Mouse (Mus musculus): ENCODE measurements around the gene Hoxa7. TPM values are rescaled to one million over a fixed set of nuclear protein-coding genes. Genes with fewer than 3 reads are reported as not detected.

The Hoxa7 gene
- polyA plus RNA-seq, 1 experiment from 2014 or later = 0.28 TPM

DNA sequence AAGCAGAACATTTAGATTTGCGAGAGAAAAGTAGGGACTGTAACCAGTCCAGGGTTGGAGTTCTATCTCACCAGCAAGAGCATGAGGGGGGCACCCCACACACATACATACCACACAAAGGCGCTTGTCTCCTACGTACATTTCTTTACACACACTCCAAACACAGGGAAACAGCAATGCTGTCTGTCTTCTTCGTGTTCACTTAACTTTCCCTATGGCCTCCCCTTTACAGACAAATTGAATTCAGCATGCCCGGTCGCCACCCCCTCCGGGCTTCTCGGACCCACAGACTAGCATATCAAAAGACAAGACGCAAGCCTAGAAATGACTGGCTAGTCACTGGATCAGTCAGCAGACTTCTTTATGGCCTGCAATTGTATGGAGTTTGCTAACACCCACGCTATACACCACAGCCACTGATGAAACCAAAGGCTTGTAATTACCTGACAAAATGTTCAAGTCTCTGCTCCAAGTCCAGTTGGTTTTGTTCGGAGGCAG lies 41.4 kb downstream of the Hoxa7 start:
- 8% methylated on average over 11 of the region's 11 CpGs for WGBS
- Histone ChIP-seq H3K9me3 (ENCODE audit: control insufficient read depth, low read length) (no peaks in the 10 kb centered on the region), H3K36me3 (ENCODE audit: control insufficient read depth, insufficient read depth, low read length) (no peaks in the 10 kb centered on the region), H3K27ac (replicated peaks in 1 of 2; ENCODE audit: control insufficient read depth in 1 of 2, insufficient read depth in 1 of 2, low read depth in 2 of 2, low read length in 2 of 2) (no peak overlapping the region), H3K27me3 (ENCODE audit: control insufficient read depth, insufficient read depth, low read length) (peaks cover 99% of the 10 kb centered on the region), H3K4me3 (ENCODE audit: control insufficient read depth in 1 of 2, insufficient read depth in 1 of 2, low read depth in 1 of 2, low read length in 2 of 2) (no peak overlapping the region), H3K4me2 (ENCODE audit: low read length) (no peak overlapping the region), H3K9ac (ENCODE audit: low read length) (no peak overlapping the region), H3K4me1 (ENCODE audit: control insufficient read depth in 2 of 2, insufficient read depth in 2 of 2, low read length in 2 of 2) (no peaks in the 10 kb centered on the region; a peak in 1 of 4 replicates)
- no peak for ATAC-seq (ENCODE audit: insufficient number of reproducible peaks, insufficient read depth, low FRiP score, low read depth)

DNA sequence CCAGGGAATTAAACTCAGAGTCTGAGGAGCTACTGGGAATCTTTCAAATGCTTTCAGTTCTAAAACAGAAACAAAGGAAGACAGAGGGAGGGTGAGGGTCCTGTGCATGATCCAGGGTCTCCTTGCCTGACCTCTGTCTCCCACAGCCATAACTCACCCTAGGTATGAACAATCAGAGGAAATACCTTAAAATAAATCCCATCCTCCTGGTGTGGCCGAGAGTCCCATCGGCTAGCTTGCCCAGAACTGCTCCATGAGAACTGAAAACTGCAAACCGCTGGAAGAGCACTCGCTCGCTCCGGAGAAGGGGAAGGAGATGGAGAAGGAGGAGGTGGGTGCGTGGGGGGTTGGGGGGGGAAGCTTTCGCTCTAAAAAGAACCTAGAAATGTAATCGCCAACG lies 42.0 kb downstream of the Hoxa7 start:
- ATAC-seq (ENCODE audit: insufficient number of reproducible peaks, insufficient read depth, low FRiP score, low read depth) = no peak
- H3K9me3 ChIP-seq (ENCODE audit: control insufficient read depth, low read length) = no peaks in the 10 kb centered on the region
- no peak overlapping the region; the same call in 1 of the 2 replicates for H3K9ac ChIP-seq (ENCODE audit: low read length)
- H3K27me3 ChIP-seq (ENCODE audit: control insufficient read depth, insufficient read depth, low read length) = peaks cover 99% of the 10 kb centered on the region
- H3K27ac ChIP-seq (replicated peaks in 1 of 2; ENCODE audit: control insufficient read depth in 1 of 2, insufficient read depth in 1 of 2, low read depth in 2 of 2, low read length in 2 of 2) = no peak overlapping the region
- H3K4me1 ChIP-seq (ENCODE audit: control insufficient read depth in 2 of 2, insufficient read depth in 2 of 2, low read length in 2 of 2) = no peaks in the 10 kb centered on the region; a peak in 1 of 4 replicates
- peak overlapping the region; percentile 24; the same call in 1 of the 2 replicates for H3K4me2 ChIP-seq (ENCODE audit: low read length)
- WGBS = 3% methylated on average over 10 of the region's 10 CpGs
- peak overlapping the region in 1 of 2 experiments; percentile 6; a peak in 1 of 4 replicates for H3K4me3 ChIP-seq (ENCODE audit: control insufficient read depth in 1 of 2, insufficient read depth in 1 of 2, low read depth in 1 of 2, low read length in 2 of 2)
- H3K36me3 ChIP-seq (ENCODE audit: control insufficient read depth, insufficient read depth, low read length) = no peaks in the 10 kb centered on the region

DNA sequence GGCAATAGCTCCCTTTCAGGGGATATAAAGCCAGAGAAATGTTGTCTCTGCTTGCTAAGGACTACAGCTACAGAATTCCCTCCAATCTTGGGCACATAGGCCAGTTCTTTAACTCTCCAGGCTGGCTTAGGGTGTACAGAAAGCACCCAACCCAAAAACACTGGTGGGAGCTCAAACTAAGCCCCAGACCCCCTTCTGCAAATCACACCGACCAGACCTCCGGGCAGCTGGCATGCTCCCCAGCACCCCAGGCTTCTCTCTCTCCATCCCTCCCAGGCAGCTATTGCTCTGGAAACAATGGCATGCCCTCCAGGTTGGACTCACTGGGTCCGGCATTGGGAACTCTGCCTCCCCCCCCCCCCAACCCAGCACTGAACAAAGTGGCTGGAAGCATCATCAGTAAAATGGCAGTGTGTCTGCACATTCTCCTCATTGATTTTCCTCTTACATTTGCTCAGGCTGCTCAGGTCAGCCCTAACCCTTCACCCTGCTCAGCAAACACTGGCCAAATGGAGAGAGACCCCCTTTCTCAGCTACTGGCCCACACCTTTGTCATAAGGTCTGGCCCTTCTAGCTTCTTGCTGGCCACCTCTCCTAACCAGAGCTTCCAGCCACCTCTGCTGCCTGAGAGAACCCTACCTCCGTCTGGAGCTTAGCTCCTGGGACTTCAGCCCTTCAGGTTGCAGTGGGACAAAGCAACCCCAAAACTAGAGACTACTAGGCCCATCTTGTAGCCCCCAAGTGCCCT lies 42.6 kb downstream of the Hoxa7 start:
- Histone ChIP-seq H3K4me3 (ENCODE audit: control insufficient read depth in 1 of 2, insufficient read depth in 1 of 2, low read depth in 1 of 2, low read length in 2 of 2) (peak overlapping the region in 1 of 2 experiments; percentile 6; a peak in 1 of 4 replicates), H3K9me3 (ENCODE audit: control insufficient read depth, low read length) (no peaks in the 10 kb centered on the region), H3K4me1 (ENCODE audit: control insufficient read depth in 2 of 2, insufficient read depth in 2 of 2, low read length in 2 of 2) (no peaks in the 10 kb centered on the region; a peak in 1 of 4 replicates), H3K27ac (replicated peaks in 1 of 2; ENCODE audit: control insufficient read depth in 1 of 2, insufficient read depth in 1 of 2, low read depth in 2 of 2, low read length in 2 of 2) (no peak overlapping the region), H3K4me2 (ENCODE audit: low read length) (peak overlapping the region; percentile 24; the same call in 1 of the 2 replicates), H3K36me3 (ENCODE audit: control insufficient read depth, insufficient read depth, low read length) (no peaks in the 10 kb centered on the region), H3K9ac (ENCODE audit: low read length) (no peak overlapping the region; the same call in 1 of the 2 replicates), H3K27me3 (ENCODE audit: control insufficient read depth, insufficient read depth, low read length) (peaks cover 98% of the 10 kb centered on the region)
- 5% methylated on average over 4 of the region's 4 CpGs for WGBS
- ATAC-seq (ENCODE audit: insufficient number of reproducible peaks, insufficient read depth, low FRiP score, low read depth) = no peak

DNA sequence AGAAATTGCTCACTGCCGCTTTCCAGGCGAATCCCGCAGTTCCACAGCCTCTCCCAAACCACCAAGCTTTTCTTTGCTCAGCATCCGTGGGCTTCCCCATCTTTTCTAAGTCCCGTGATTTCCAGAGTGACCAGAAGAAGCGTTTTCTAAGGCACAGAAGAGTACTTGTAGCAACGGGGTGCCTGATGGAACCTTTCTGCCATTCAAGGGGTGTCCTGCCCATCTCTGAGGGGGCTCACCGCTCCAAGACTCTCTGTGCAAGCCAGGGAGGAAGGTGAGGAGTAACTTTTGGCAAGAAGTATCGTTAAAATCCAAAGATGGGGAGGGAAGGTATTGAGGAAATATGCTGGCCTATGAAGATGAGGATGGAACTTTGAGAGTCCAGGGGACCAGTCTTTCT lies 43.8 kb downstream of the Hoxa7 start:
- H3K9me3 ChIP-seq (ENCODE audit: control insufficient read depth, low read length) = no peaks in the 10 kb centered on the region
- no peaks in the 10 kb centered on the region; a peak in 1 of 4 replicates for H3K4me1 ChIP-seq (ENCODE audit: control insufficient read depth in 2 of 2, insufficient read depth in 2 of 2, low read length in 2 of 2)
- H3K27ac ChIP-seq (replicated peaks in 1 of 2; ENCODE audit: control insufficient read depth in 1 of 2, insufficient read depth in 1 of 2, low read depth in 2 of 2, low read length in 2 of 2) = no peak overlapping the region
- H3K9ac ChIP-seq (ENCODE audit: low read length) = peak overlapping the region; percentile 49; the same call in 1 of the 2 replicates
- WGBS = 4% methylated on average over 9 of the region's 9 CpGs
- no peaks in the 10 kb centered on the region for H3K36me3 ChIP-seq (ENCODE audit: control insufficient read depth, insufficient read depth, low read length)
- H3K4me2 ChIP-seq (ENCODE audit: low read length) = peak overlapping the region; percentile 38; the same call in 1 of the 2 replicates
- peaks cover 98% of the 10 kb centered on the region for H3K27me3 ChIP-seq (ENCODE audit: control insufficient read depth, insufficient read depth, low read length)
- ATAC-seq (ENCODE audit: insufficient number of reproducible peaks, insufficient read depth, low FRiP score, low read depth) = no peak
- 0 out of 4 replicates have a peak overlapping the region, but pooled peaks of 1 of the 2 experiments have one; percentile 18 for H3K4me3 ChIP-seq (ENCODE audit: control insufficient read depth in 1 of 2, insufficient read depth in 1 of 2, low read depth in 1 of 2, low read length in 2 of 2)

DNA sequence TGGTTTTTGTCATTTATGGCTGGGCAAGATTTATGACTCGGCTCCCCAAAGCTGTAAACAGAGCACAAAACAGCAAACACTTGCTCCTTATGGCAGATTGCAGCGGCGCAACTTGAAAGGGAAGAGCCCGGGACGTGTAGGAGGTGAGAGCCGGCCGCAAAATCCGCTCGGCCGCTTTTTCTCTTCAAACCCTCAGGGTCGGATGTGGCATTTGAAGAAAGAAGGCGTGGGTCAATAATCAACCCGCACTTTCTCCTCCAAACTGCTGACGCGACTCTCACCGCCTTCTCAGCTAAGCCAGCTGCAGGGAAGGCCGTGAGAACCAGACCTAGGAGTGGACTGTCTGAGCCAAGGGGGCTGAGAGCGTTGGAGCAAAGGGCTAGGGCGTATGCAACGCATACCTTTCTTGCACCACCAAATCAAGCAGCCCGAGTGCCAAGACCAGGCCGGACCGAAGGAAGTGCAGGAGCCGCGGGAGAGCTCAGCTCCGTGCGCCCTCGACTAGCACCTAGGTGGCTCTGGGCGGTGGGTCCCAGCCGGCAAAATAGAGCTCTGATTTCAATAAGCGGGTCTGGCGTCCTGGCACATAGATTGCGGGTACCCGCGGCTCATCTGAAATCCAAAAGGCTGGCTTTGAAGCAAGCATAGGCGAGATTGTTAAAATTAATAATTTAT lies 44.5 kb downstream of the Hoxa7 start, which contains the start of gene 5730596B20Rik:
5730596B20Rik (plus strand) TSS at position 438 of the 675 bp plus-strand sequence.
- peaks cover 0 to 3% of the 10 kb centered on the region in 2 experiments; a peak in 2 of 4 replicates for H3K4me1 ChIP-seq (ENCODE audit: control insufficient read depth in 2 of 2, insufficient read depth in 2 of 2, low read length in 2 of 2)
- H3K4me3 ChIP-seq (ENCODE audit: control insufficient read depth in 1 of 2, insufficient read depth in 1 of 2, low read depth in 1 of 2, low read length in 2 of 2) = peak within 1 kb of the TSS; percentile 19 to 36
- WGBS = 1% methylated on average over 36 of the region's 36 CpGs
- no peaks in the 10 kb centered on the region for H3K36me3 ChIP-seq (ENCODE audit: control insufficient read depth, insufficient read depth, low read length)
- ATAC-seq (ENCODE audit: insufficient number of reproducible peaks, insufficient read depth, low FRiP score, low read depth) = no peak
- peaks cover 98% of the 10 kb centered on the region for H3K27me3 ChIP-seq (ENCODE audit: control insufficient read depth, insufficient read depth, low read length)
- H3K9me3 ChIP-seq (ENCODE audit: control insufficient read depth, low read length) = no peaks in the 10 kb centered on the region
- peak within 1 kb of the TSS; percentile 38 for H3K4me2 ChIP-seq (ENCODE audit: low read length)
- H3K27ac ChIP-seq (replicated peaks in 1 of 2; ENCODE audit: control insufficient read depth in 1 of 2, insufficient read depth in 1 of 2, low read depth in 2 of 2, low read length in 2 of 2) = peak within 1 kb of the TSS; percentile 19 to 31; a peak in 1 of 4 replicates
- H3K9ac ChIP-seq (ENCODE audit: low read length) = peak within 1 kb of the TSS; percentile 49; the same call in 1 of the 2 replicates

DNA sequence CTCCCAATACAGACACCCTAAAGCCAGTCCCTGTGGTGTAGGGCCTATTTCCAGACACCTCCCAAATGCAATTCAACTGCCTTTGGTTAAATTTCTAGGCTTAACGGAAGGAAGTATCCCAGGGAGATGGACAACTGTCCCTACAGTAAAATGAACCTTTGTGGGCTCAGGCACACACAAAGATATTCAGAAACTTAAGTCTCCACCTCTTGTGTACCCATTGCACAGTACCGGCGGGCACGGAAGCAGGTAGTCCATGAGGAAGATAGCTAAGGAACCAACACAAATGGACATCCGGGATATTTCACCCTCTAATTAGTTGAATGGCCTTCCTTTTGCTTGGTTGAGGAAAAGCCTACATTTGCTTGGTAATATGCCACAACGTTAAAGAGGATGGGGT lies 45.3 kb downstream of the Hoxa7 start:
- H3K4me2 ChIP-seq (ENCODE audit: low read length) = peak overlapping the region; percentile 38
- H3K9me3 ChIP-seq (ENCODE audit: control insufficient read depth, low read length) = no peaks in the 10 kb centered on the region
- H3K27ac ChIP-seq (replicated peaks in 1 of 2; ENCODE audit: control insufficient read depth in 1 of 2, insufficient read depth in 1 of 2, low read depth in 2 of 2, low read length in 2 of 2) = peak overlapping the region; percentile 19 to 31; a peak in 1 of 4 replicates
- ATAC-seq (ENCODE audit: insufficient number of reproducible peaks, insufficient read depth, low FRiP score, low read depth) = no peak
- H3K36me3 ChIP-seq (ENCODE audit: control insufficient read depth, insufficient read depth, low read length) = no peaks in the 10 kb centered on the region
- peaks cover 0 to 3% of the 10 kb centered on the region in 2 experiments; a peak in 2 of 4 replicates for H3K4me1 ChIP-seq (ENCODE audit: control insufficient read depth in 2 of 2, insufficient read depth in 2 of 2, low read length in 2 of 2)
- 2% methylated on average over 6 of the region's 6 CpGs for WGBS
- H3K9ac ChIP-seq (ENCODE audit: low read length) = no peak overlapping the region; the same call in 1 of the 2 replicates
- H3K27me3 ChIP-seq (ENCODE audit: control insufficient read depth, insufficient read depth, low read length) = peaks cover 98% of the 10 kb centered on the region
- H3K4me3 ChIP-seq (ENCODE audit: control insufficient read depth in 1 of 2, insufficient read depth in 1 of 2, low read depth in 1 of 2, low read length in 2 of 2) = peak overlapping the region; percentile 19 to 36; a peak in 2 of 4 replicates

DNA sequence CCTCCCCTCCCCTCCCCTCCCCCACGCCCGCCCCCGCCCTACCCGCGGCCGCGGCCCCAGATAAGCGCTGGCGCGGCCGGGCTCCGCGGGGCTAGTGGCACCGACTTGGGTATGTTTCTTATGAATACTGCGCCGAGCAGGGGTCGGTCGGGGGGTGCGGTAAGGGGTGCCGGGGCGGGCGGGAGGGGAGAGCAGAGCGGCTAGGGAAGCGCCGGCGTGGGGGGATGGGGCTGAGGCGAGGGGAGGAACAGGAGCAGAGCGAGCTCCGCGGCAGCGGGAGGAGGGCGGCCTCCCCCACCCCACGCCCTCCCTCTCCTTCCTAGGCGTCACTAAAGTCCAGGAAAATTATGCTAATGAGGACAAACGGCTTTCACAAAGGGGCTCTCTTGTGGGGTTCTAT lies 45.8 kb downstream of the Hoxa7 start:
- Histone ChIP-seq H3K27ac (replicated peaks in 1 of 2; ENCODE audit: control insufficient read depth in 1 of 2, insufficient read depth in 1 of 2, low read depth in 2 of 2, low read length in 2 of 2) (peak overlapping the region in 1 of 2 experiments; percentile 55; a peak in 2 of 4 replicates), H3K36me3 (ENCODE audit: control insufficient read depth, insufficient read depth, low read length) (no peaks in the 10 kb centered on the region), H3K9me3 (ENCODE audit: control insufficient read depth, low read length) (no peaks in the 10 kb centered on the region), H3K4me3 (ENCODE audit: control insufficient read depth in 1 of 2, insufficient read depth in 1 of 2, low read depth in 1 of 2, low read length in 2 of 2) (peak overlapping the region; percentile 19 to 36; a peak in 3 of 4 replicates), H3K4me2 (ENCODE audit: low read length) (peak overlapping the region; percentile 38; the same call in 1 of the 2 replicates), H3K27me3 (ENCODE audit: control insufficient read depth, insufficient read depth, low read length) (peaks cover 98% of the 10 kb centered on the region), H3K9ac (ENCODE audit: low read length) (peak overlapping the region; percentile 31), H3K4me1 (ENCODE audit: control insufficient read depth in 2 of 2, insufficient read depth in 2 of 2, low read length in 2 of 2) (peaks cover 0 to 3% of the 10 kb centered on the region in 2 experiments; a peak in 2 of 4 replicates)
- WGBS = 4% methylated on average over 19 of the region's 35 CpGs
- ATAC-seq (ENCODE audit: insufficient number of reproducible peaks, insufficient read depth, low FRiP score, low read depth) = no peak

Measured in heart, embryonic 14.5 days (tissue).